Mouse (Mus musculus) left cerebral cortex, adult 6 months (tissue): ENCODE results near the gene 2510039O18Rik. TPM values are rescaled to one million over a fixed set of nuclear protein-coding genes. Genes with fewer than 3 reads are reported as not detected.

Source experiments
- long read RNA-seq, 2 experiments: library from polyadenylated mRNA; unstranded; transcript quantifications; one replicate each; pipeline ENCODE4 v2.0.0; 2019 to 2020
- polyA plus RNA-seq: library from polyadenylated mRNA; unstranded; fragments of <200 nt; fragmentation: Nextera tagmentation; gene quantifications from 2 replicates; pipeline ENCODE4 v1.2.3, GENCODE M21; 2021

The 2510039O18Rik gene
- polyA plus RNA-seq = 4.5 and 10.2 TPM in 2 replicates
- long read RNA-seq, experiment 1, partial matches to known transcripts = 1 of 7 reads
- long read RNA-seq, experiment 1, other reads (novel, unspliced or antisense) = 2 of 7 reads
- long read RNA-seq, experiment 2, transcript 2510039O18Rik-201 (3 exons, 2,731 nt) = major isoform, 9 of 14 reads
- long read RNA-seq, experiment 2, partial matches to known transcripts = 5 of 14 reads
- long read RNA-seq, experiment 2, other reads (novel, unspliced or antisense) = 0 of 14 reads

GRCm38 (mm10) chr4:147940576-147941044 lies at the start of gene 2510039O18Rik:
Gene 2510039O18Rik (plus strand): TSS chr4:147940895.

GRCm38 (mm10) chr4:147904313-147905089 lies 36.2 kb upstream of the 2510039O18Rik start, which contains the start of gene Mfn2:
Gene Mfn2 (minus strand): TSS chr4:147904704.

GRCm38 (mm10) chr4:147936331-147936954 lies 4.3 kb upstream of the 2510039O18Rik start, which contains the start of gene Plod1:
Gene Plod1 (minus strand): TSS chr4:147936767.

GRCm38 (mm10) chr4:147985205-147986132 lies 44.8 kb downstream of the 2510039O18Rik start, which contains the start of gene Nppb:
Gene Nppb (plus strand): TSS chr4:147985788.

Other genes with a start within 250 kb of the 2510039O18Rik start
- not detected in 2 replicates for gene Zfp534, start 238.3 kb upstream of the 2510039O18Rik start, polyA plus RNA-seq
- 1.6 and 1.9 TPM in 2 replicates for gene Zfp984, start 131.1 kb upstream of the 2510039O18Rik start, polyA plus RNA-seq
- 1.9 and 2.6 TPM in 2 replicates for gene Zfp933, start 92.5 kb upstream of the 2510039O18Rik start, polyA plus RNA-seq
- gene Miip, start 72.1 kb upstream of the 2510039O18Rik start, polyA plus RNA-seq = 7.3 and 7.7 TPM in 2 replicates
- gene Fv1, start 71.9 kb upstream of the 2510039O18Rik start, polyA plus RNA-seq = 1.9 and 3.0 TPM in 2 replicates
- gene Mfn2, start 36.2 kb upstream of the 2510039O18Rik start, polyA plus RNA-seq = 74.5 and 85.6 TPM in 2 replicates
- 11.5 and 13.4 TPM in 2 replicates for gene Plod1, start 4.1 kb upstream of the 2510039O18Rik start, polyA plus RNA-seq
- gene Nppb, start 44.9 kb downstream of the 2510039O18Rik start, polyA plus RNA-seq = not detected in 2 replicates
- gene Nppa, start 59.8 kb downstream of the 2510039O18Rik start, polyA plus RNA-seq = 0.31 TPM in 1 of 2 replicates, not detected in the other
- 10.9 and 23.5 TPM in 2 replicates for gene Clcn6, start 97.9 kb downstream of the 2510039O18Rik start, polyA plus RNA-seq
- 3.8 and 4.1 TPM in 2 replicates for gene Mthfr, start 98.2 kb downstream of the 2510039O18Rik start, polyA plus RNA-seq
- 7.0 TPM in 2 replicates for gene Agtrap, start 147.1 kb downstream of the 2510039O18Rik start, polyA plus RNA-seq
- 28.3 and 28.9 TPM in 2 replicates for gene Mad2l2, start 189.5 kb downstream of the 2510039O18Rik start, polyA plus RNA-seq
- gene Draxin, start 189.8 kb downstream of the 2510039O18Rik start, polyA plus RNA-seq = 0.07 and 0.10 TPM in 2 replicates
- gene Fbxo6, start 211.2 kb downstream of the 2510039O18Rik start, polyA plus RNA-seq = 36.5 and 48.5 TPM in 2 replicates
- 133 and 147 TPM in 2 replicates for gene Fbxo44, start 219.6 kb downstream of the 2510039O18Rik start, polyA plus RNA-seq
- 138 and 183 TPM in 2 replicates for gene Fbxo2, start 219.7 kb downstream of the 2510039O18Rik start, polyA plus RNA-seq